Mouse (Mus musculus) thymus, postnatal 25 days (tissue): Measurements from ENCODE around the gene Tmem240.
A peak's percentile ranks its signal among the peaks of the same experiment; 100 is the strongest.
"Not testable (repeated sequence)": the region's sequence is repeated elsewhere in the genome, so short reads cannot be mapped to it uniquely, and the experiment has no call there.

ENCODE experiments used
- DNase-seq: peaks from one replicate; pipeline ENCODE4 v3.0.0; 2022

Gene Tmem240

GRCm38 (mm10) chr4:155734350-155734941 is at the start of gene Tmem240:
Gene Tmem240 (plus strand): TSS chr4:155734800.
- peak; percentile 86 for DNase-seq

GRCm38 (mm10) chr4:155687764-155688163 is 46.8 kb upstream of the Tmem240 start:
- DNase-seq = not testable (repeated sequence)

- DNase-seq = no peak
Observed at GRCm38 (mm10) chr4:155690571-155691375, 43.8 kb upstream of the Tmem240 start.

- no peak for DNase-seq
Observed at GRCm38 (mm10) chr4:155692421-155692820, 42.2 kb upstream of the Tmem240 start.

GRCm38 (mm10) chr4:155694111-155694481 is 40.5 kb upstream of the Tmem240 start, which contains the start of gene Fndc10:
Gene Fndc10 (plus strand): TSS chr4:155694342.
- DNase-seq = peak; percentile 69

GRCm38 (mm10) chr4:155694482-155695401 is 39.9 kb upstream of the Tmem240 start:
- peak; percentile 82 for DNase-seq

GRCm38 (mm10) chr4:155695531-155696062 is 39.0 kb upstream of the Tmem240 start:
- no peak for DNase-seq

GRCm38 (mm10) chr4:155696261-155697255 is 38.0 kb upstream of the Tmem240 start:
- DNase-seq = no peak

- no peak for DNase-seq
Observed at GRCm38 (mm10) chr4:155700425-155700824, 34.2 kb upstream of the Tmem240 start.

GRCm38 (mm10) chr4:155703425-155703929 is 31.1 kb upstream of the Tmem240 start:
- no peak for DNase-seq

- peak; percentile 93 for DNase-seq
Observed at GRCm38 (mm10) chr4:155704721-155705591, 29.6 kb upstream of the Tmem240 start, which contains the start of gene Ssu72. Gene Ssu72 (plus strand): TSS chr4:155704800.

GRCm38 (mm10) chr4:155705592-155705929 is 29.0 kb upstream of the Tmem240 start:
- DNase-seq = no peak

GRCm38 (mm10) chr4:155708582-155708981 is 26.0 kb upstream of the Tmem240 start:
- no peak for DNase-seq

GRCm38 (mm10) chr4:155708988-155709387 is 25.6 kb upstream of the Tmem240 start:
- no peak for DNase-seq

GRCm38 (mm10) chr4:155710521-155711252 is 23.9 kb upstream of the Tmem240 start:
- no peak for DNase-seq

GRCm38 (mm10) chr4:155721668-155722083 is 12.9 kb upstream of the Tmem240 start:
- DNase-seq = peak; percentile 22

GRCm38 (mm10) chr4:155727993-155728392 is 6.6 kb upstream of the Tmem240 start:
- DNase-seq = no peak

GRCm38 (mm10) chr4:155733267-155733666 is 1.3 kb upstream of the Tmem240 start:
- DNase-seq = no peak

GRCm38 (mm10) chr4:155734951-155735702 is 527 bp downstream of the Tmem240 start:
- DNase-seq = peak; percentile 60
